Mouse (Mus musculus) liver, embryonic 14.5 days (tissue): ENCODE measurements around the gene Pdx1.

Source experiments
- CTCF ChIP-seq: IDR thresholded peaks from 2 replicates; pipeline ENCODE4 v1.5.1; 2016; ENCODE audit warnings: antibody characterized with exemption, low read depth, control low read depth
- EP300 ChIP-seq: IDR thresholded peaks from 2 replicates; pipeline ENCODE4 v1.6.1; 2016; ENCODE audit warnings: antibody characterized with exemption, low read depth

DNA sequence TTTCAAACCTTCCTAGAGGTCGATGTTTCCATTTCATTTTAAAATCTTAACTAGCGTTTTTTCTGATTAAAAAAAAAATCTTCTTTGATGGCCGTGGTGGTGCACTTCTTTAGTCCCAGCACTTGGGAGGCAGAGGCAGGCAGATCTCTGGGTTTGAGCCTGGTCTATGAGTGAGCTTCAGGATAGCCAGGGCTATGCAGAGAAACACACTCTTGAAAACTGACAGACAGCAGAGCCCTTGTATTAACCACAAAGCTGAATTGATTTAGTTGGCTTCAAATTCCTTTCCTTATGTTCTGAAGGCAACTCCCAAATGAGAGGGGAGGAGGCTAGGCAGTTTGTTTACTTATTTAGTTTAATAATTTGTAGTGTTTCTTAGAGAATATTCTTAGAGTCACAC is 6.0 kb downstream of the Pdx1 start:
- no peak for TF ChIP-seq CTCF
- TF ChIP-seq EP300: no peak
